Mouse (Mus musculus) liver, embryonic 13.5 days (tissue): Measurements from ENCODE around the gene H2-Q6. TPM values are rescaled to one million over a fixed set of nuclear protein-coding genes. Genes with fewer than 3 reads are reported as not detected.
"Not testable (repeated sequence)": the region's sequence is repeated elsewhere in the genome, so short reads cannot be mapped to it uniquely, and the experiment has no call there.

Experiments used
- ATAC-seq: fragments of 200-750 bp; cut with Nextera tagmentation; 2 replicates; pipeline ENCODE4 v1.8.0; 2017; ENCODE audit warnings: low read depth, mild to moderate bottlenecking, moderate number of reproducible peaks, moderate library complexity
- DNase-seq: peaks from one replicate; pipeline ENCODE4 v3.0.0; 2022
- H3K27ac ChIP-seq: fragments of 300-500 bp; sonication (generic); 2 replicates; pipeline ENCODE4 v1.5.1; 2015; ENCODE audit warnings: moderate library complexity, mild to moderate bottlenecking, inconsistent platforms
- H3K27me3 ChIP-seq: fragments of 300-500 bp; sonication (generic); 2 replicates; pipeline ENCODE4 v1.6.1; 2015; ENCODE audit warnings: mild to moderate bottlenecking, inconsistent platforms
- H3K36me3 ChIP-seq: fragments of 300-500 bp; sonication (generic); 2 replicates; pipeline ENCODE4 v1.6.1; 2015; ENCODE audit warnings: mild to moderate bottlenecking, inconsistent platforms
- H3K4me1 ChIP-seq: fragments of 300-500 bp; sonication (generic); replicated peaks from 2 replicates; pipeline ENCODE4 v1.6.1; 2015; ENCODE audit warnings: inconsistent platforms
- H3K4me2 ChIP-seq: fragments of 300-500 bp; sonication (generic); 2 replicates; pipeline ENCODE4 v1.6.1; 2015; ENCODE audit warnings: inconsistent platforms, mild to moderate bottlenecking, moderate library complexity
- H3K4me3 ChIP-seq: fragments of 300-500 bp; sonication (generic); replicated peaks from 2 replicates; pipeline ENCODE4 v1.5.1; 2015; ENCODE audit warnings: mild to moderate bottlenecking, inconsistent platforms
- H3K9ac ChIP-seq: fragments of 300-500 bp; sonication (generic); 2 replicates; pipeline ENCODE4 v1.6.1; 2015; ENCODE audit warnings: mild to moderate bottlenecking, inconsistent platforms
- H3K9me3 ChIP-seq: fragments of 300-500 bp; sonication (generic); replicated peaks from 2 replicates; pipeline ENCODE4 v1.6.1; 2016; ENCODE audit warnings: inconsistent platforms
- WGBS: fragments of 180-500 bp; shearing (Covaris S2); methylation state at CpG from one replicate; pipeline ENCODE4 v1.1.7; 2015; ENCODE audit not compliant: insufficient replicate concordance; 5-methylcytosine and 5-hydroxymethylcytosine counted together
- polyA plus RNA-seq: library from polyadenylated mRNA; unstranded; fragments of >200 nt; fragmentation: Nextera tagmentation; extraction: Ambion mirVana; gene quantifications from 2 replicates; pipeline ENCODE4 v1.2.1, GENCODE M21; 2015

H2-Q6 gene
- polyA plus RNA-seq = 9.6 and 11.1 TPM in 2 replicates

DNA sequence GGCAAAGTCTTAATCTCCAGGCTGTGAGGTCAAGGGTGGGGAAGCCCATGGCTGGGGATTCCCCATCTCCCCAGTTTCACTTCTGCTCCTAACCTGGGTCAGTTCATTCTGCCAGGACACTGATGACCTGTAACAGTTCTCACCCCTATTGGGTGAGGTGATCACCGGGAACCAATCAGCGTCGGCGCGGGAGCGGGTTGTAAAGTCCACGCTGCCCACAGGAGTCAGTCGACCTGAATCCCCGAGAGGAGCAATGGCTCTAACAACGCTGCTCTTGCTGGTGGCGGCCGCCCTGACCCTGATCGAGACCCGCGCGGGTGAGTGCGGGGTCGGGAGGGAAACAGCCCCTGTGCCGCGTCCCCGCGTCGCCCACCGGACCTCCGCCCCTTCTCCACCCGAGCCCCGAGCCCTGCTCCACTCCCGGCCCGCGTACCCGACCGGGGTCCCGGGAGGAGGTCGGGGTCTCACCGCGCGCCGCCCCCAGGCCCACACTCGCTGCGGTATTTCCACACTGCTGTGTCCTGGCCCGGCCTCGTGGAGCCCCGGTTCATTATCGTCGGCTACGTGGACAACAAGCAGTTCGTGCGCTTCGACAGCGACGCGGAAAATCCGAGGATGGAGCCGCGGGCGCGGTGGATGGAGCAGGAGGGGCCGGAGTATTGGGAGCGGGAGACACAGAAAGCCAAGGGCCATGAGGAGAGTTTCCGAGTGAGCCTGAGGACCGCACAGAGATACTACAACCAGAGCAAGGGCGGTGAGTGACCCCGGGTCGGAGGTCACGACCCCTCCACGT lies at the start of gene H2-Q6:
Gene H2-Q6 (plus strand): TSS at position 227 of the 793 bp plus-strand sequence.
- 4% methylated on average over 62 of the region's 66 CpGs for WGBS
- peak; percentile 79 for ATAC-seq
- Histone ChIP-seq H3K9ac (peak within 1 kb of the TSS; percentile 47; the same call in 1 of the 2 replicates), H3K4me2 (peak within 1 kb of the TSS; percentile 51), H3K4me3 (peak within 1 kb of the TSS; percentile 39), H3K27me3 (peaks cover 47% of the 10 kb centered on the region)
- H3K27ac ChIP-seq, H3K4me1 ChIP-seq, DNase-seq, H3K9me3 ChIP-seq, H3K36me3 ChIP-seq: not testable (repeated sequence)

DNA sequence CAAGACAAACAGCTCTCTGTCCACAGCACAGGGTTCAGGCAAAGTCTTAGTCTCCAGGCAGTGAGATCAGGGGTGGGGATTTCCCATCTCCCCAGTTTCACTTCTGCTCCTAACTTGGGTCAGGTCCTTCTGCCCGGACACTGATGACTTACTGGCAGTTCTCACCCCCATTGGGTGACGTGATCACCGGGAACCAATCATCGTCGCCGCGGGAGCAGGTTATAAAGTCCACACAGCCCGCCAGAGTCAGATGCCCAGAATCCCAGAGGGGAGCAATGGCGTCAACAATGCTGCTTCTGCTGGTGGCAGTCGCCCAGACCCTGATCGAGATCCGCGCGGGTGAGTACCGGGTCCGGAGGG lies 45.3 kb upstream of the H2-Q6 start, which contains the start of gene H2-Q4:
Gene H2-Q4 (plus strand): TSS at position 249 of the 360 bp plus-strand sequence.
- Histone ChIP-seq H3K27me3 (peaks cover 30% of the 10 kb centered on the region), H3K4me3 (peak within 1 kb of the TSS; percentile 62), H3K36me3 (no peaks in the 10 kb centered on the region), H3K4me1 (peaks cover 4% of the 10 kb centered on the region; the same call in 1 of the 2 replicates), H3K9me3 (no peaks in the 10 kb centered on the region), H3K9ac (peak within 1 kb of the TSS; percentile 61), H3K4me2 (peak within 1 kb of the TSS; percentile 75), H3K27ac (no peak within 1 kb of the TSS; the same call in 1 of the 2 replicates)
- ATAC-seq (peak; percentile 80), DNase-seq (no peak)
- 2% methylated on average over 16 of the region's 16 CpGs for WGBS

DNA sequence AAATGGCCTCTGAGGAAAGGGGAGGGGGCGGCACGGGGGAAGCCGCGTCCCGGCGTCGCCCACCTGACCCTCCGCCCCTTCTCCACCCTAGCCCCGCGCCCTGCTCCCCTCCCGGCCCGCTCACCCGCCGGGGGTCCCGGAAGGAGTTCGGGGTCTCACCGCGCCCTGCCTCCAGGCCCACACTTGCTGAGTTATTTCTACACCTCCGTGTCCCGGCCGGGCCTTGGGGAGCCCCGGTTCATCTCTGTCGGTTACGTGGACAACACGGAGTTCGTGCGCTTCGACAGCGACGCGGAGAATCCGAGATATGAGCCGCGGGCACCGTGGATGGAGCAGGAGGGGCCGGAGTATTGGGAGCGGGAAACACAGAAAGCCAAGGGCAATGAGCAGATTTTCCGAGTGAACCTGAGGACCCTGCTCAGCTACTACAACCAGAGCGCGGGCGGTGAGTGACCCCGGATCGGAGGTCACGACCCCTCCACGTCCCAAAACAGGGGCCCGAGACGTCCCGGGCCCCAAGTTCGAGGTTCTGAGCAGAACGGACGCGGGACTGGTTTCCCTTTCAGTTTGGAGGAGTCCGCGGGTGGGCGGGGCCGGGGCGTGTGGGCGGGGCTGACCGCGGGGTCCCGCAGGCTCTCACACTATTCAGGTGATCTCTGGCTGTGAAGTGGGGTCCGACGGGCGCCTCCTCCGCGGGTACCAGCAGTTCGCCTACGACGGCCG lies 44.8 kb upstream of the H2-Q6 start:
- Histone ChIP-seq H3K27me3 (peaks cover 30% of the 10 kb centered on the region), H3K4me1 (peaks cover 4% of the 10 kb centered on the region; the same call in 1 of the 2 replicates), H3K4me3 (peak overlapping the region; percentile 62), H3K9ac (peak overlapping the region; percentile 61), H3K4me2 (peak overlapping the region; percentile 75), H3K9me3 (no peaks in the 10 kb centered on the region), H3K27ac (no peak overlapping the region; the same call in 1 of the 2 replicates), H3K36me3 (no peaks in the 10 kb centered on the region)
- no peak for DNase-seq
- WGBS = 3% methylated on average over 70 of the region's 70 CpGs
- ATAC-seq = peak; percentile 34; the same call in 1 of the 2 replicates

DNA sequence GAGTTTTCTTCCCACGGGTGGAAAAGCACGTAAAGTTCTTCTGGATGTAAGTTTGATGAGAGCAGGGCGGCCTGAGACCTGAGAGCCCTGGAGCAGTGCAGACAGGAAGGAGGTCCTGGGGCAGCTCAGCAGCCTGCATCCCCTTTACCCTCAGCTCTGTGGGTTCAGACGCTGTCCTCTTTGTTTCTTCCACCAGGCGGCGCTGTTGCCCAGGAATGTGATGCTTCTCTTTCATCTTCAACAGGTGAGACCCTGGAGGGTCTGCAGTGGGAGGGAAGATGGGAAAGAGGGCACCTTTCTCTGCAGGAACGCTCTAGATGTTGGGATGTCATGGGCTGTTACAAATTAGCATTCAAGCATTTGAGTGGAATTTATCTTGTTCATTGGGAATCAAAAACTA lies 34.9 kb upstream of the H2-Q6 start:
- H3K27me3 ChIP-seq, H3K4me3 ChIP-seq, H3K4me2 ChIP-seq, H3K36me3 ChIP-seq, DNase-seq, H3K9me3 ChIP-seq, H3K4me1 ChIP-seq, H3K27ac ChIP-seq, ATAC-seq, H3K9ac ChIP-seq: not testable (repeated sequence)
- WGBS = 3% methylated on average over 7 of the region's 7 CpGs

DNA sequence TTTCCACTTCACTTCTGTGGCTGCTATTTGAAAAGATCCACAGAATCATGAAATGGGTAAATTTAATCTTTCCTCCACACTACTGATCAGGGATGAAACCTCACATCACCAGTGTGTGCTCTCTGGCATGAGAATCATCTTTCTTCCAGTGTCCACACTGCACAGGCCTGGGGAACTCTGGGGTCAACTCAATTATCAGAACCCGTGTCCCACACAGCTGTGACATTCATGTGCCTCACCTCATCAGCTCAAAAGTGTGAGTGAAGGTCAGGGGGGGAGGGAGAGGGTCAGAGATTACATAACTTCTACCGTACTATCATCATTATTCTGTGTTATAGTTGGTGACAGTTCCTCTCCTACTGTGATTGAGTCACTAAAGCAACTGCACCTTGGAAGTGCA lies 32.0 kb upstream of the H2-Q6 start:
- H3K27me3 ChIP-seq = peaks cover 13% of the 10 kb centered on the region
- ATAC-seq = not testable (repeated sequence)
- WGBS = 58% methylated on average over 2 of the region's 2 CpGs

DNA sequence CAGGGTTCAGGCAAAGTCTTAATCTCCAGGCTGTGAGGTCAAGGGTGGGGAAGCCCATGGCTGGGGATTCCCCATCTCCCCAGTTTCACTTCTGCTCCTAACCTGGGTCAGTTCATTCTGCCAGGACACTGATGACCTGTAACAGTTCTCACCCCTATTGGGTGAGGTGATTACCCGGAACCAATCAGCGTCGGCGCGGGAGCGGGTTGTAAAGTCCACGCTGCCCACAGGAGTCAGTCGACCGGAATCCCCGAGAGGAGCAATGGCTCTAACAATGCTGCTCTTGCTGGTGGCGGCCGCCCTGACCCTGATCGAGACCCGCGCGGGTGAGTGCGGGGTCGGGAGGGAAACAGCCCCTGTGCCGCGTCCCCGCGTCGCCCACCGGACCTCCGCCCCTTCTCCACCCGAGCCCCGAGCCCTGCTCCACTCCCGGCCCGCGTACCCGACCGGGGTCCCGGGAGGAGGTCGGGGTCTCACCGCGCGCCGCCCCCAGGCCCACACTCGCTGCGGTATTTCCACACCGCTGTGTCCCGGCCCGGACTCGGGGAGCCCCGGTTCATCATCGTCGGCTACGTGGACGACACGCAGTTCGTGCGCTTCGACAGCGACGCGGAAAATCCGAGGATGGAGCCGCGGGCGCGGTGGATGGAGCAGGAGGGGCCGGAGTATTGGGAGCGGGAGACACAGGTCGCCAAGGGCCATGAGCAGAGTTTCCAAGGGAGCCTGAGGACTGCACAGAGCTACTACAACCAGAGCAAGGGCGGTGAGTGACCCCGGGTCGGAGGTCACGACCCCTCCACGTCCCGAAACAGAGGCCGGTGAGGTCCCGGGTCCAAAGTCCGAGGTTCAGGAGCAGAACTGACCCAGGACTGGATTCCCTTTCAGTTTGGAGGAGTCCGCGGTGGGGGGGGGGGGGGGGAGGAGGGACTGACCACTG lies 30.5 kb upstream of the H2-Q6 start:
- H3K36me3 ChIP-seq, DNase-seq, H3K27ac ChIP-seq, H3K9ac ChIP-seq, H3K9me3 ChIP-seq, H3K4me1 ChIP-seq: not testable (repeated sequence)
- Histone ChIP-seq H3K4me2 (peak overlapping the region; percentile 39), H3K27me3 (peaks cover 13% of the 10 kb centered on the region), H3K4me3 (peak overlapping the region; percentile 16; the same call in 1 of the 2 replicates)
- WGBS = 4% methylated on average over 55 of the region's 75 CpGs
- ATAC-seq = peak; percentile 83

More for the DNA sequence above, 32.0 kb upstream of the H2-Q6 start:
- not testable (repeated sequence) for H3K9me3 ChIP-seq, H3K4me2 ChIP-seq, H3K9ac ChIP-seq, H3K27ac ChIP-seq, H3K4me3 ChIP-seq, H3K4me1 ChIP-seq, H3K36me3 ChIP-seq, DNase-seq

DNA sequence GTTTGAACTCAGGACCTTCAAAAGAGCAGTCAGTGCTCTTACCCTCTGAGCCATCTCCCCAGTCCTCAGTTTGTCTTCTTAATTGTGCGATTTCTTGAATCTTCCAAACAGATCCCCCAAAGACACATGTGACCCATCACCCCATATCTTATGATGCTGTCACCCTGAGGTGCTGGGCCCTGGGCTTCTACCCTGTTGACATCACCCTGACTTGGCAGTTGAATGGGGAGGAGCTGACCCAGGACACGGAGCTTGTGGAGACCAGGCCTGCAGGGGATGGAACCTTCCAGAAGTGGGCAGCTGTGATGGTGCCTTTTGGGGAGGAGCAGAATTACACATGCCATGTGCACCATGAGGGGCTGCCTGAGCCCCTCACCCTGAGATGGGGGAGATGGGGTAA lies 27.7 kb upstream of the H2-Q6 start:
- not testable (repeated sequence) for H3K9me3 ChIP-seq, H3K36me3 ChIP-seq, H3K4me2 ChIP-seq, H3K4me1 ChIP-seq, H3K4me3 ChIP-seq, H3K27ac ChIP-seq, DNase-seq, ATAC-seq, H3K9ac ChIP-seq
- peaks cover 13% of the 10 kb centered on the region for H3K27me3 ChIP-seq
- WGBS = 48% methylated on average over 2 of the region's 2 CpGs

DNA sequence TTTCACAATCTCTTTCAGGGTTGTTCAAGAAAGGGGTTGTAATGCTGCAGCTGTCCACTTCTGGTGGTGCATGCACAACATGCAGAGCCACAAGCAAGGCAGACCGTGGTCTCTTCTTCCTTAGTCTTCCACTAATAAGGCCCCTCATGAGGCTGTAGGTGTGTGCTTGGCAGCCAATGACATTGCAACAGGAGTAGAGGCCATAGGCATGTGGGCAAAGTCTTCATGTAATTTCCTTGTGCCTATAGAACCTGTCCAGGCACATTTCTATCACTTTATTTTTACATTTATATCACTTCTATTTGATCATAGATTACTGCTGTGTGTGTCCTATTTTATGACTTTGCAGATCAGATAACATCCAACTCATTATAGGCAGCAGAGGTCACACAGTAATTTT lies 11.6 kb upstream of the H2-Q6 start:
- not testable (repeated sequence) for ATAC-seq, H3K27me3 ChIP-seq, H3K36me3 ChIP-seq, DNase-seq, H3K4me1 ChIP-seq, H3K9me3 ChIP-seq, H3K9ac ChIP-seq, H3K4me2 ChIP-seq, H3K4me3 ChIP-seq, H3K27ac ChIP-seq
- WGBS = no CpG with 5 or more reads among the region's 1 CpGs

DNA sequence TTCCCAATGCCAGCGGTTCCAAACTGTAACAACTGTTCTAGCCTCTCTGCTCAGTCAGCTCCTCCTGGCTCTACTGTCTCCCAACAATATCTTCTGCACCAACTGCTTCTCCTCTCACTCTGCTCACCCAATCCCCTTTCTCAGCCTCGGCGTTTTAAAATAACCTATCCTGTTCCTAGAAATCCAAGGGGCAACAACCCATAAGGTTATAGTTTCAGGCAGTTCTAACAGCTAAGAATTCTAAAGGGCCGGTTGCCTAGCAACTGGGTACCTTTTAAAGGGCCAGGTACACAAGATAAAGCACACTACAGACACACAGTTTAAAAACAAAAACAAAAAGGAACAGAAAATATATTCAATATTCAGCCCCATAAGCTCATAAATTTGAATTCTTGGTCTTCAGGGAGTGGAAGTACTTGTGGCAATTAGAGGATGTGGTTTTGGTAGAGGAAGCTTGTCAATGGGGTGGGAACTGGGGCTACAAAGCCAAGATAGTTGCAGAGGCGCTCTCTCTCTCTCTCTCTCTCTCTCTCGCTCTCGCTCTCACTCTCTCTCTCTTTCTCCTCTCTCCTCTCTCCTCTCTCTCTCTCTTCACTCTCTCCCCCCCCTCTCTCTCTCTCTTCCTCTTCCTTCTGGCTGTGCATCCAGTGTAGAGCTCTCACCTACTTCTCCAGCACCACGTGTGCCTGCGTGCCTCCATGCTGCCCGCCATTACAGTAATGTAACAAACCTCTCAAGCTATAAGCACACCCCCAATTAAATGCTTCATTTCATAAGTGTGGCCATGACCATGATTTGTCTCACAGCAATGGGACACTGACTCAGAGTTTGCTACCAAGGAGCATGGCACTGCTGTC lies 9.1 kb upstream of the H2-Q6 start:
- not testable (repeated sequence) for H3K4me3 ChIP-seq, ATAC-seq, H3K9me3 ChIP-seq, DNase-seq, H3K9ac ChIP-seq, H3K4me2 ChIP-seq, H3K27ac ChIP-seq, H3K27me3 ChIP-seq, H3K4me1 ChIP-seq, H3K36me3 ChIP-seq
- 25% methylated on average over 3 of the region's 10 CpGs for WGBS

DNA sequence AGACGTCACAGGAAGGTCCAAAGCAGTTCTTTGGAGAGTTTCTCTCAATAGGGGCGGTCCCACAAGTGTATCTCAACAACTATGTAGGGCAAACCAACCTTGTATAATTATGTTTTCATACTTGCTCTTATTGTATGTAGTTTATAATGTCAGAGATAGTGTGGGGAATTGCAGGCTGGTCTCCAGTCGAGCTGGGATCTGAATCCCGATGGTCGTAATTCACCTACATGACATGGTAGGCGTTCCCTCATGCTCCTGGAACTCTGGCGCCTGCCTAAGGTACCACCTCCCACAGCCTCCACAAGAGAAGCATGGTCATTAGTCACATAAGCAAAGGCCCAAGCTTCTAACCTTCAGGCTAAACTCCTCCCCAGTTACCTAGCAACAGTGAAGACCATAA lies 5.9 kb upstream of the H2-Q6 start:
- DNase-seq (no peak), ATAC-seq (no peak)
- Histone ChIP-seq H3K9me3 (no peaks in the 10 kb centered on the region), H3K36me3 (no peaks in the 10 kb centered on the region), H3K27ac (no peak overlapping the region), H3K4me3 (no peak overlapping the region), H3K4me1 (no peaks in the 10 kb centered on the region), H3K27me3 (peaks cover 19% of the 10 kb centered on the region), H3K9ac (no peak overlapping the region), H3K4me2 (no peak overlapping the region)
- 53% methylated on average over 7 of the region's 7 CpGs for WGBS
